Mouse (Mus musculus): Measurements from ENCODE around the gene Robo3. TPM values are rescaled to one million over a fixed set of nuclear protein-coding genes. Genes with fewer than 3 reads are reported as not detected.

Gene Robo3
- polyA plus RNA-seq, 1 experiment: 26.3 TPM

GRCm38 (mm10) chr9:37432026-37432666 is 900 bp downstream of the Robo3 start:
- peak in 1 of 2 experiments; percentile 77 for DNase-seq (ENCODE audit: extremely low spot score in 1 of 2, low spot score in 1 of 2)

GRCm38 (mm10) chr9:37430582-37430981 is 2.5 kb downstream of the Robo3 start:
- peak; percentile 92 to 98 for DNase-seq (ENCODE audit: extremely low spot score in 1 of 2, low spot score in 1 of 2)

GRCm38 (mm10) chr9:37429326-37429725 is 3.7 kb downstream of the Robo3 start:
- no peak for DNase-seq (ENCODE audit: extremely low spot score in 1 of 2, low spot score in 1 of 2)

GRCm38 (mm10) chr9:37421239-37421638 is 11.8 kb downstream of the Robo3 start:
- no peak for DNase-seq (ENCODE audit: extremely low spot score in 1 of 2, low spot score in 1 of 2)

- peak in 1 of 2 experiments; percentile 74 for DNase-seq (ENCODE audit: extremely low spot score in 1 of 2, low spot score in 1 of 2)
Measured at GRCm38 (mm10) chr9:37420676-37421075, 12.4 kb downstream of the Robo3 start.

GRCm38 (mm10) chr9:37418791-37419190 is 14.3 kb downstream of the Robo3 start:
- no peak for DNase-seq (ENCODE audit: extremely low spot score in 1 of 2, low spot score in 1 of 2)

- DNase-seq (ENCODE audit: extremely low spot score in 1 of 2, low spot score in 1 of 2): no peak
Measured at GRCm38 (mm10) chr9:37414666-37415065, 18.4 kb downstream of the Robo3 start.

- DNase-seq (ENCODE audit: extremely low spot score in 1 of 2, low spot score in 1 of 2): no peak
Measured at GRCm38 (mm10) chr9:37412989-37413388, 20.1 kb downstream of the Robo3 start.

GRCm38 (mm10) chr9:37409698-37410445 is 23.2 kb downstream of the Robo3 start:
- no peak for DNase-seq (ENCODE audit: extremely low spot score in 1 of 2, low spot score in 1 of 2)

GRCm38 (mm10) chr9:37407850-37408502 is 25.1 kb downstream of the Robo3 start:
- no peak for DNase-seq (ENCODE audit: extremely low spot score in 1 of 2, low spot score in 1 of 2)

GRCm38 (mm10) chr9:37406372-37406771 is 26.7 kb downstream of the Robo3 start:
- DNase-seq (ENCODE audit: extremely low spot score in 1 of 2, low spot score in 1 of 2): peak in 1 of 2 experiments; percentile 64

GRCm38 (mm10) chr9:37403011-37403410 is 30.0 kb downstream of the Robo3 start:
- no peak for DNase-seq (ENCODE audit: extremely low spot score in 1 of 2, low spot score in 1 of 2)

- no peak for DNase-seq (ENCODE audit: extremely low spot score in 1 of 2, low spot score in 1 of 2)
Measured at GRCm38 (mm10) chr9:37402501-37402900, 30.5 kb downstream of the Robo3 start.

- no peak for DNase-seq (ENCODE audit: extremely low spot score in 1 of 2, low spot score in 1 of 2)
Measured at GRCm38 (mm10) chr9:37401802-37402201, 31.2 kb downstream of the Robo3 start, which contains the start of gene Robo4. TSS of gene Robo4 (plus strand) at chr9:37401897.

- DNase-seq (ENCODE audit: extremely low spot score in 1 of 2, low spot score in 1 of 2): no peak
Measured at GRCm38 (mm10) chr9:37400585-37400984, 32.5 kb downstream of the Robo3 start.

GRCm38 (mm10) chr9:37393482-37394131 is 39.4 kb downstream of the Robo3 start:
- DNase-seq (ENCODE audit: extremely low spot score in 1 of 2, low spot score in 1 of 2): no peak

GRCm38 (mm10) chr9:37392071-37392470 is 41.0 kb downstream of the Robo3 start:
- no peak for DNase-seq (ENCODE audit: extremely low spot score in 1 of 2, low spot score in 1 of 2)

- no peak for DNase-seq (ENCODE audit: extremely low spot score in 1 of 2, low spot score in 1 of 2)
Measured at GRCm38 (mm10) chr9:37390891-37391290, 42.2 kb downstream of the Robo3 start.

- no peak for DNase-seq (ENCODE audit: extremely low spot score in 1 of 2, low spot score in 1 of 2)
Measured at GRCm38 (mm10) chr9:37384284-37385182, 48.5 kb downstream of the Robo3 start.

- DNase-seq (ENCODE audit: extremely low spot score in 1 of 2, low spot score in 1 of 2): no peak
Measured at GRCm38 (mm10) chr9:37383161-37383560, 49.9 kb downstream of the Robo3 start.
